Mouse (Mus musculus): ENCODE measurements around the gene Tmpo. TPM values are rescaled to one million over a fixed set of nuclear protein-coding genes. Genes with fewer than 3 reads are reported as not detected.
A peak's percentile ranks its signal among the peaks of the same experiment; 100 is the strongest.
"Not testable (repeated sequence)": the region's sequence is repeated elsewhere in the genome, so short reads cannot be mapped to it uniquely, and the experiment has no call there.

Tmpo gene
- total RNA-seq, 2 experiments from 2014 or later, result 116 to 140 TPM

DNA sequence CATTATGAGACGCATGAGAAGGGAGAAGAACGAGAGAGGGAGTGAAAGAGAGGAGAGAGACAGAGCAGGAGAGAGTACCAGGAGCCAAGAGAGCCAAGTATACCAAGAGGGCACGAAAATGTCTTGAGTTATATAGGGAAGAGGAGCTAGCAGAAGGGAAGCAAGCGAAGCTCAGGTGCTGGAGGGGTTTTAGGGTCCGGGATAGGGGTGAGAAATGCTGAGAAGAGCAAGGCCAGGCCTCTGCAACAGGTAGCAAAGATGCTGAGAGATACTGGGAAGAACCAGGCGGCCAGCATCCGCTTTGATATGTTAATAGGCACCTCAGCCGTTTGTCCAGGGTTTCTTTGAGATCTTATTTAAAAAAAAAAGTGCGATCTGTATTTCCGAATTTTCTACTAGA, 6.2 kb upstream of the Tmpo start:
- DNase-seq, result no peak

GRCm38 (mm10) chr10:91185721-91186120, 4.6 kb upstream of the Tmpo start:
- DNase-seq, result no peak

GRCm38 (mm10) chr10:91184893-91185292, 3.8 kb upstream of the Tmpo start:
- not testable (repeated sequence) for DNase-seq

DNA sequence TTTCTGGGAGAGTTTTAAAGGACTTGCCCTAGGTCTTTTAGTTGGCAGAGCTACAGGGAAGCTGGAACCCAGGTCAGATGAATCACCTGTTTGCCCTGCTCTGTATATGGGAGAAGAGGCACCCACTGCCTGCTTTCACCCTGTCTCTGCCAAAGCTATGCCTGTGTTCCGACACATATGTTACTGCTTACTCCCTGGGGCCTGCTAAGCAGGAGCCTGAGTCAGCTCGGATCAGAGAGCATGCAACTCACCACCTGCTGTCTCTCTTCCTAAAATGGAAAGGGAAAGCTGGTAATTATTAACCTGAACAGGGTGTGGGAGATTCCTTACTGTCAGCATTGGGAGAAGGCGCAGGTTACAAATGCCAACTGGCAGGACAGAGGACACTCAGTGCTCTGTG, 2.2 kb upstream of the Tmpo start:
- DNase-seq, result peak; percentile 35

DNA sequence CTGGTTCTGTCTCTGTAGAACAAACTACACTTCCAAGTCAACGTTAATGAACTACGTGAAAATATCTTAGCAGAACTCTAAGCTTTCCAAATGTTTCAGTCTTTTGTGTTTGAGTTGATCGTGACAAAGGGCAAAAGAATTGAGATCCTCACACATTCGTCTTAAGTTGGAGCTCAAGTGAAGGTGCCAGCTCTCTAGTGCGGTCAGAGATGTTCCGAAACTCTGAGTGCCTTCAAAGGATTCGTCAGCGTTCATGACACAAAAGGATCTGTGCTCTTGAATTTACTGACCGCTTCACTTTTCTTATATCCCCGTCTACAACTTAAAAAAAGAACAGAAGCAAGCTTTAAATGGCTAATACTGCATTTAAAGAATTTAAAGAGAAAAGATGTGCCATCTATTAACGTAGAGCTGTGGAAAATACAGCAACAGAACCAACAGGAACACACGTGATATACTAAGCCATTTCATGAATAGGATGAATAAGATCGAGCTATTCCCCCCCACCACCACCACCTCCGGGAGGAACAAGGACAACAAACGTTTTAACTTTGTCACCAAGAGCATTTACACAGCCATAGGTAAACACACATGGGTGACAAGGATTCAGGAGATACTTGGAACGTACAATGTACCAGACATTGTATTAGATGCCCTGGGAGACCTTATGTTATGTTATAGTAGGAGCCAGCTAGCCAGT, 1.3 kb upstream of the Tmpo start:
- DNase-seq, result no peak

DNA sequence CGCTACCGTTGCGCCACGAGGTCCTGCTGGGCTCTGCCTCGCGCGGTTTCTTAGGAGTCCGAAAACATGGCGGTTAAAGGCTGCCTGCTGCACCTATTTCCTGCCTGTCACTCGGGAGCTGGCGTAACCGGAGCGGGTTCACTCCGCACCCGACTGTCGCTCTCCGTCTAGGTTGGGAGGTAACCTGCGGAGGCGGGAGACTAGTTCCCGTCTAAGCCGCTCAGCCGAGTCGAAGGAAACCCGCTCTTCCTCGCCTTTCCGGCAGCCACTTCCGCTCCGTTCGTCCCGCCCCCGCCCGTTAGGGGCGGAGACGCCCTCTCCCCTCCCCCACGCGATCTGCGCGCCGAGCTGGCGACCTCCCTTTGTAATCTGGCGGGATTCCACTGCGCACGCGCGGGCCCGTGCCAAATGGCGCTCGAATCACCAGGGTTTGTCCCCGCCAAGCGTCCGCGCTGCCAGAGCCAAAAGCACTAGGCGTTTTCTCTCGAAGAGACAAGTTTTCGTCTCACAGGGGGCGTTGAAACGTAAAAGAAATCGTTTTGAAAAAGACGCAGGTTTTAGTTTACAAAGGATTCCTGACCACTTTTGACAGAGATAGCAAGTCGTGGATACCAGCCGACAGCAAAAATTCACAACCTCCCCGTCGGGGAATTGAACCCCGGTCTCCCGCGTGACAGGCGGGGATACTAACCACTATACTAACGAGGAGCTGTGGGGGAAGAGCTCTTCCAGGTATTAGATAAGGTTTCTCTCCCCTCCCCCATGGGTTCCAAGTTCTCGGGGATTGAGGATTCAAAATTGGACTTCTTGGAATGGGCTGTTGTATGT, 560 bp upstream of the Tmpo start:
- DNase-seq, result peak; percentile 100

- peak; percentile 55 for DNase-seq
These were observed 814 bp downstream of the Tmpo start for GRCm38 (mm10) chr10:91180301-91180700.

DNA sequence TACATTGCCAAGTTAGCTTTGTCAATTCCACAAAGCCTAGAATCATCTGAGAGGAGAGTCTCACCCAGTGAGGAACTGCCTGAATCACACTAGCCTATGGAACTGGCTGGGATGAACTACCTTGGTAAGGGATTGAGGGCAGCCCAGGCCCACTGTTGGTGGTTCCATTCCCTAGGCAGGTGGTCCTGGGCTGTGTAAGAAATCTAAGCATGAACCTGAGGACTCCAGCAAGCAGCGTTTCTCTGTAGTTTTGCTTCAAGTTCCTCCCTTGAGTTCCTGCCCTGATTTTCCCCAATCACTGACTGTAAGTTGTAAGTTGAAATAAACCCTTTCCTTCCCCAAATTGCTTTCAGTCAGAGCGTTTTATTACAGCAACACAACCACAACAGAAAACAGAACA, 1.3 kb downstream of the Tmpo start:
- no peak for DNase-seq

- DNase-seq, result no peak
These were observed 3.9 kb downstream of the Tmpo start for GRCm38 (mm10) chr10:91177201-91177600.

GRCm38 (mm10) chr10:91172329-91173100, 8.6 kb downstream of the Tmpo start:
- no peak for DNase-seq

- DNase-seq, result peak; percentile 98
These were observed 9.4 kb downstream of the Tmpo start for GRCm38 (mm10) chr10:91171455-91172328.

GRCm38 (mm10) chr10:91171041-91171440, 10.1 kb downstream of the Tmpo start:
- peak; percentile 63 for DNase-seq

DNA sequence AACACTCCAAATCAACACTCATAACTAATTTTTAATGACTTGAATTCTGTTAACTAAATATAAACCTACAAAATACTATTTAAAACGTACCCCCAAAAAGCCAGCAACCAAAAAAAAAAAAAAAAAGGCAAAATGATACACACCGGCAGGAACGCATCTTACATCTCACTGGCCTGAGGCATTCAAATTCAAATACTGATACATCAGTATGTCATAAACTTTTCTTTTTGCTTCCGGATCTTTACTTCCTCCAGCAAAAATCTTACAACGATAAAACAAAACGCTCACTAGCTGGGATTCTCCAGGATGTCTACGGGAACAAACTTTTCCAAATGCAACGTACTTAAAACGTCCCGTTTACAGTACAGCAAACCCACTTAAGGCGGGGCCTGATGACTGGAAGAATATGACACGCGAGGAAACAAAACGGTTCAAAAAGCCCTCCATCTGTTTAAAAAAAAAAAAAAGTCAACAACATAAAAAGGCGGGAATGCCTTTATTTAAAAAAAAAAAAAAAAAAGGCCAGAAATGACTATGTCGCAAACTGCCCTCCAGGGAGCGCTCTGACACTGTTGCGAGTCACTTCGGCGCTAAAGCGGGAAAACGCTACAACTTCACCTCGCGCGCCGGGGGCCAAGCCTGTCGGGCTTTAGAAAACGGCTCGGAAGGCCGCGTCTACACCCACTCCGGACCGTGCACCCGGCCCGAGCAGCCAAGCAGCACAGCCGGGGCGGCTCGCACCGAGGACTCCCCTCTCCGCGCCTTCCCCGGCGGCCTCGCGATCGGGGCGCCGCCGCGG, 10.8 kb downstream of the Tmpo start:
- peak; percentile 90 for DNase-seq

DNA sequence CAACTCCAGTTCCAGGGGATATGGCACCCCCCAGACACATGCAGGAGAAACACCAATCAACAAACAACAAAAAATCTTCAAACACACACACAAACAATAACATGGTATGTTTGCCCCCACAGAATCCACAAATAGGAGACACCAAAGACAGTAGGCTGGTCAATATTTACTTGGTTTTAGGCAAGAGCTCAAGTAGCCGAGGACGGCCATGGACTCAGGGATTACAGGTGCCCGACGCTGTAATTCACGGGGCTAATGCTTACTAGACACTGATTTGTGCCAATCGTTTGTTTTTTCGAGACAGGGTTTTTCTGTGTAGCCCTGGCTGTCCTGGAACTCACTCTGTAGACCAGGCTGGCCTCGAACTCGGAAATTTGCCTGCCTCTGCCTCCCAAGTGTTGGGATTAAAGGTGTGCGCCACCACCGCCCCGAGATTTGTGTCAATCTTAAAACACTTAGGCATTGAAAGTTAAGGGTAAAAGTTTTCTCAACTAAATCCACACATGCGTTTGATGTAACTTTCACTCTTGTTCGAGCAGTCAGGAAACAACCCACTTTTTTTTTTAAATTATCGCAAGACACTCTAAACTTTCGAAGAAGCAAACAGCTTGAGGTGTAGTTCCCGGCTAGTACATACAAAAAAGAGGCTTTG, 11.6 kb downstream of the Tmpo start:
- DNase-seq, result no peak

- no peak for DNase-seq
These were observed 13.8 kb downstream of the Tmpo start for GRCm38 (mm10) chr10:91167352-91167751.

- DNase-seq, result peak; percentile 73
These were observed 14.2 kb downstream of the Tmpo start for GRCm38 (mm10) chr10:91166890-91167289.

DNA sequence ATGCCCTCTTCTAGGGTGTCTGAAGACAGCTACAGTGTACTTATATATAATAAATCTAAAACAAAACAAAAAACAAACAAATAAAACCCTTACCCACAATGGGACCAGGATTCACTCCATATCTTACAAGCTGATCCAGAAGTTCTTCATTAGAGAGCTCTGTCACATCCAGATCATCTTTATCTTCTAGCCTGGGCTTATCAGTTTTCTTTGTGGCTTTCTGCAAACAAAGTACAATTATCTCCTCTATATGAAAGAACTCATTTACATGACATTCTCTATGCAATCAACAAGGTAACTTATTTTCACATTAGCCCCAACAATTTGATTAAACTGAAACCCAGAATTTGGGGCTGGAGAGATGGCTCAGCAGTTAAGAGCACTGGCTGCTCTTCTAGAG, 15.3 kb downstream of the Tmpo start:
- DNase-seq, result no peak

DNA sequence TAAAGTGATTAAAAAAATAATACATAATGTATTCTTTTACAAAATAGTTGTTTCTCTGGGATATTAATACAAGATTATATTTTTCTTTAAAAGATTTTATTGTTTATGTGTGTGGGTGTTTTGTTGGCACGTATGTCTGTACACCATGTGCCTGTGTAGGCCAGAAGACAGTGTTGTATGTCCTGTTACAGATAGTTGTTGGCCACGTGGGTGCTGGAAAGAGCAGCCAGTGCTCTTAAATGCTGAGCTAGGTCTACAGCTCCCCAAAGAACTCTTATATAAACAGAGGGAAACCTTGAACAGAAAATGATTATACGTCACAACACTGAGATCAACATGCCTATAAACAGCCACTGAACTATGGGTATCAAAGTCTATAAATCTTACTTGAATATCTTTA, 16.6 kb downstream of the Tmpo start:
- no peak for DNase-seq

GRCm38 (mm10) chr10:91162511-91163163, 18.5 kb downstream of the Tmpo start:
- DNase-seq, result no peak

DNA sequence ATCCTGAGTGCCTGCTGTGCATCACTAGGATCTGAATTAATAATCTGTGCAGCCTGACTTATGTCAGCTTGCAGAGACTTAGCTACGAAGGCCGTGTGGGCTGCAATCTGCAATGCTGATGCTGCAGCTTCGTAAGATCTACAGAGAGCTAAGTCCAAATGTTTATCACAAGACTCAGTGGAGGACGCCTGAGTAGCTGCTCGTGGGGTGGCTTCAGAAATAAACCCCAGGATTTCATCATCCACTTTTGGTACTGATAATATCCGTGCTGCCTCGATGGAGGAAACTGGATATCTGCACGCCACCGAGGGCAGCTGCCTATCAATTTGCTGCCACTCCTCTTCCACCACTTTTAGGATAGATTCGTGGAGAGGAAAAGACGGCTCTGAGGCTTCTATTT, 19.0 kb downstream of the Tmpo start:
- no peak for DNase-seq

Data from adrenal gland, postnatal 10 days (tissue).